Mouse (Mus musculus) limb, embryonic 12.5 days (tissue): Measurements from ENCODE around the gene Svbp. TPM values are rescaled to one million over a fixed set of nuclear protein-coding genes. Genes with fewer than 3 reads are reported as not detected.

Source experiments
- ATAC-seq: fragments of 200-750 bp; cut with Nextera tagmentation; 2 replicates; pipeline ENCODE4 v1.8.0; 2017; ENCODE audit warnings: low read depth, moderate TSS enrichment; ENCODE audit not compliant: insufficient number of reproducible peaks, insufficient read depth, low FRiP score, low TSS enrichment
- H3K27ac ChIP-seq: fragments of 300-500 bp; sonication (generic); 2 replicates; pipeline ENCODE4 v1.5.1; 2016; ENCODE audit warnings: mild to moderate bottlenecking, moderate library complexity
- H3K27me3 ChIP-seq: fragments of 300-500 bp; sonication (generic); 2 replicates; pipeline ENCODE4 v1.6.1; 2016; ENCODE audit warnings: mild to moderate bottlenecking, moderate library complexity
- H3K36me3 ChIP-seq: fragments of 300-500 bp; sonication (generic); 2 replicates; pipeline ENCODE4 v1.6.1; 2016; ENCODE audit warnings: mild to moderate bottlenecking, moderate library complexity
- H3K4me1 ChIP-seq: fragments of 300-500 bp; sonication (generic); replicated peaks from 2 replicates; pipeline ENCODE4 v1.6.1; 2016
- H3K4me2 ChIP-seq: fragments of 300-500 bp; sonication (generic); 2 replicates; pipeline ENCODE4 v1.6.1; 2016; ENCODE audit warnings: mild to moderate bottlenecking, moderate library complexity
- H3K4me3 ChIP-seq: fragments of 300-500 bp; sonication (generic); replicated peaks from 2 replicates; pipeline ENCODE4 v1.5.1; 2016; ENCODE audit warnings: mild to moderate bottlenecking
- H3K9ac ChIP-seq: fragments of 300-500 bp; sonication (generic); replicated peaks from 2 replicates; pipeline ENCODE4 v1.6.1; 2016; ENCODE audit warnings: mild to moderate bottlenecking, moderate library complexity
- H3K9me3 ChIP-seq: fragments of 300-500 bp; sonication (generic); 2 replicates; pipeline ENCODE4 v1.6.1; 2016; ENCODE audit warnings: mild to moderate bottlenecking, moderate library complexity
- WGBS: fragments of 180-500 bp; shearing (Covaris S2); methylation state at CpG from one replicate; pipeline ENCODE4 v1.1.7; 2016; 5-methylcytosine and 5-hydroxymethylcytosine counted together
- polyA plus RNA-seq: library from polyadenylated mRNA; unstranded; fragments of >200 nt; fragmentation: Nextera tagmentation; extraction: Ambion mirVana; gene quantifications from 2 replicates; pipeline ENCODE4 v1.2.1, GENCODE M21; 2016

The Svbp gene
- polyA plus RNA-seq, 1 experiment from 2014 or later, result 182 TPM

DNA sequence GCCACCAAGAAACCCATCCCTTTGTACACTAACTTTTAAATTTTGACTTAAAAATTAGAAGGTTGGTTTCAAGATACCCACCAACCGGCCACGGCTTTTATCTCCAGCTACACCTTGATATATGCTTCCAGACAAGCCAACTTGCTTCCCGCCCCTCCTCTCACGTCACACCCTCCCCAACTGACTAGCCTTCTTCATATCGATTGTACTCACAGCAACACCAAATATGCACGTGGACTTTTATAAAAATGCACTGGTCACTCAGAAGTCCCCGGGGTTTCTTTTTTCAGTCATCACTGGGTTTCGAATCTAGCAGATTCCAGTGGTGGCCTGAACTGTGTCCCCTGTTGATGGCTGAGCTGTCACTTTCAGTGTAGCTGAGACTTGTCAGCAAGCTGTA is 4.5 kb upstream of the Svbp start:
- Histone ChIP-seq H3K27ac (no peak overlapping the region), H3K4me2 (no peak overlapping the region)

DNA sequence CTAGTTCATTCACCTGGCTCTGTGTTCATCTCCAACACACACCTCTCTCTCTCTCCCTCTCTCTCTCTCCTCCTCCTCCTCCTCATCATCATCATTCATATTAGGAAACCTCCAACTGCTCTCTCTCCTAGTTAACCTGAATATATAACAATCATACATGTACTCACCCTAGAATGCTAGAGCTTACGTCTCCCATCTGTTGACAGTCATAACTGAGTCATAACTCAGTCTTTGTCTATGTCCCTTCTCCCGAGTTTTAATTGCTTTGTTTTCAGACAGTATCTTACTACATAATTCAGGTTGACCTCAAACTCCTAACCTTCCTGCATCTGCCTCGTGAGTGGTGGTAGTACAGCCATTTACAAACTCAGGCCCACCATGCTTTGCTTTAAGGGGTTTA is 3.8 kb upstream of the Svbp start:
- Histone ChIP-seq H3K36me3 (no peaks in the 10 kb centered on the region), H3K4me1 (peaks cover 4% of the 10 kb centered on the region), H3K9ac (no peak overlapping the region), H3K27me3 (peaks cover 3% of the 10 kb centered on the region; the same call in 1 of the 2 replicates), H3K9me3 (no peaks in the 10 kb centered on the region), H3K4me3 (no peak overlapping the region), H3K4me2 (no peak overlapping the region), H3K27ac (no peak overlapping the region)
- 59% methylated on average over 3 of the region's 3 CpGs for WGBS
- no peak for ATAC-seq

More for the DNA sequence above, 4.5 kb upstream of the Svbp start:
- Histone ChIP-seq H3K9ac (no peak overlapping the region), H3K9me3 (no peaks in the 10 kb centered on the region), H3K4me3 (no peak overlapping the region), H3K36me3 (no peaks in the 10 kb centered on the region), H3K27me3 (peaks cover 3% of the 10 kb centered on the region; the same call in 1 of the 2 replicates), H3K4me1 (no peaks in the 10 kb centered on the region)
- no peak for ATAC-seq
- 82% methylated on average over 8 of the region's 8 CpGs for WGBS

DNA sequence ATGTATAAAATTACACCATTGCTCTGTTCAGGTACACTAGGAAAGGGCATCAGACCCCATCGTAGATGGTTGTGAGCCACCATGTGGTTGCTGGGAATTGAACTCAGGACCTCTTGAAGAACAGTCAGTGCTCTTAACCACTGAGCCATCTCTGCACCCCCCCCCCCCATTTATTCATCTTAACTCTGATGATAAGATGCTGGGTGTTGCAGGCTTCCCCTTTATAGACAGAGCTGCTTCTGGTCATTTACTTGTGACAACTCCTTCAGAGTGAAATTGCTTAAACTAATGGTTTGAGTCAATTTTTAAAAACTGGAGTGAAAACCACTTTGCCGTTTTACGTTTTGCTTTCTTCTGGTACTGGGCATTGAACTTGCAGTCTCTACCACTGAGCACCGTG is 2.3 kb upstream of the Svbp start:
- H3K9ac ChIP-seq, result no peak overlapping the region
- H3K36me3 ChIP-seq, result peaks cover 8% of the 10 kb centered on the region; the same call in 1 of the 2 replicates
- 88% methylated on average over 4 of the region's 4 CpGs for WGBS
- H3K9me3 ChIP-seq, result no peaks in the 10 kb centered on the region
- H3K4me2 ChIP-seq, result no peak overlapping the region
- H3K27me3 ChIP-seq, result no peaks in the 10 kb centered on the region
- peaks cover 18% of the 10 kb centered on the region for H3K4me1 ChIP-seq
- H3K27ac ChIP-seq, result no peak overlapping the region
- H3K4me3 ChIP-seq, result no peak overlapping the region
- ATAC-seq, result no peak

DNA sequence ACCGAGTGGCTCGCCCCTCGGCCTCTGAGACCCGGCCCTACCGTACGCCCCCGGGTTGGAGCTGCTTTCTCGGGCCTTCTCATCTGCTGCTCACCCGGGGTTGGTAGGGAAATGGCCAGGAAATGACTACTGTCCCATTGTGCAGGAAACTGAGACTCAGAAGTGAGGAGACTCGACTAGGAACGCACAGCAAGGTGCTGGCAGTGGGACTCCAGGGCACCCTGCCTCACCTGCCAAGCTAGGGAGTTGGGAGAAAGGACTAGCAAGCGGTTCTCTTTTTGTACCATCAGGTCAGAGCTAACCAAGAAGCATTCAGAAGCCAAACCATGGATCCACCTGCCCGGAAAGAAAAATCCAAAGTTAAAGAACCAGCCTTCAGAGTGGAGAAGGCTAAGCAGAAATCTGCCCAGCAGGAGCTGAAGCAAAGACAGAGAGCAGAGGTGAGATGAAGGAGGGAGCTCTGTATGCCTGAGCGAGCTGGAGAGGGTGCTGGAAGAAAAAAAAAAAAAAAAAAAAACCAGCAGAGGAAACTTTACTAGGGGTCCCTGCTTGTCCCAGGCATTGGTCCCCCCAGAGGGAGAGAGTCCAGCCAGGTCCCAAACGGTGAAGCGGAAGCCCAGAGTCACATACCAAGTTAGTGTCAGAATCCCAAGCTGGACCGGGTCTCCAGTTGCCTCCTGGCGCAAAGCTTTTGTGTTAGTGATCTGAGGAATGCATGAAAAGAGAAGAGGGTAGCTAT is 645 bp downstream of the Svbp start:
- ATAC-seq, result no peak; the same call in none of the 2 replicates
- Histone ChIP-seq H3K27ac (peak overlapping the region; percentile 82), H3K4me1 (peaks cover 20% of the 10 kb centered on the region), H3K36me3 (peaks cover 25% of the 10 kb centered on the region; the same call in 1 of the 2 replicates), H3K4me3 (peak overlapping the region; percentile 74), H3K27me3 (no peaks in the 10 kb centered on the region), H3K4me2 (peak overlapping the region; percentile 69), H3K9me3 (no peaks in the 10 kb centered on the region), H3K9ac (peak overlapping the region; percentile 85)
- WGBS, result 14% methylated on average over 17 of the region's 18 CpGs

DNA sequence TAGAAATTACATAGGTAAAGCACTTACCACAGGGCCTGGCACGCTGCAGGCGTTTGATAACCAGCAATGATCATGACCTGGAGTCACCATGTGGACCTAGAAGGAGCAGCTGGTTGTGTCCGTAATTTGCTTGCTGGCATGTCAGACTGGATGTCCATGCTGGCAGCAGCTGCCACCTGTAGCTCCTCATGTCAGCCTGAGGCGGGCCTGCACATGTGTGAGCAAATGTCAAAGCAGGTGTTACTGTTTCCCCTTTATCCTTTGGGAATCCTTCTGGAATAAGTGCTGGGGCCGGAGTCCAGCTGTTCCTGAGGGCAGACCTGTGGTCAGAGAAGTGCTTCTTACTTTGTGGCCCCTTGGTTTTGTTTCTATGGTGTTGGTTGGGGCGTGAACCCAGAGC is 3.0 kb downstream of the Svbp start:
- 78% methylated on average over 6 of the region's 6 CpGs for WGBS
- no peak overlapping the region for H3K27ac ChIP-seq
- no peaks in the 10 kb centered on the region for H3K27me3 ChIP-seq
- no peaks in the 10 kb centered on the region for H3K9me3 ChIP-seq
- no peak overlapping the region for H3K4me3 ChIP-seq
- H3K36me3 ChIP-seq, result peaks cover 38% of the 10 kb centered on the region
- no peak for ATAC-seq
- H3K9ac ChIP-seq, result no peak overlapping the region
- H3K4me1 ChIP-seq, result peaks cover 20% of the 10 kb centered on the region
- no peak overlapping the region for H3K4me2 ChIP-seq

DNA sequence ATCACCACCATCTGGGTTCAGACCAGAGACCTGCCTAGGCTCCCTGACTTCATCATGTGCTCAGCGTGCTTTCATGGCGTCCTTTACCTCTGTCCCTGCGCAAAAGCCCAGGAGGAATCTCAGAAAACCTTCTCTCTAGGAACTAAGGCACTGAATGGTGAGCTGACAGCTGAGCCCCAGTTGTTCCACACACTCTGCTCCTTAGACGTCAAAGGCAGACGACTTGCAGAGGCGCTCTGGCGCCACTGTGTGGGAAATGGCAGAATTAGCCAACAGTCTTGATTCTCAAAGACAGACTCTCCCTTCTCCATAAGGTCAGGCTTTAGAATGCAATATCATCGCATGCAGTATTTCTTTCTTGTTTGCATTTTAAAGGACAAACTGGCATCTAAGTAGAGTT is 9.6 kb downstream of the Svbp start:
- 0 out of 2 replicates have a peak, but pooled peaks cover 3% of the 10 kb centered on the region for H3K27me3 ChIP-seq
- no peak overlapping the region for H3K4me3 ChIP-seq
- 18% methylated on average over 8 of the region's 8 CpGs for WGBS
- H3K9ac ChIP-seq, result no peak overlapping the region
- H3K4me1 ChIP-seq, result no peaks in the 10 kb centered on the region
- H3K9me3 ChIP-seq, result no peaks in the 10 kb centered on the region
- peaks cover 21% of the 10 kb centered on the region for H3K36me3 ChIP-seq
- no peak overlapping the region for H3K4me2 ChIP-seq
- ATAC-seq, result no peak
- no peak overlapping the region for H3K27ac ChIP-seq

DNA sequence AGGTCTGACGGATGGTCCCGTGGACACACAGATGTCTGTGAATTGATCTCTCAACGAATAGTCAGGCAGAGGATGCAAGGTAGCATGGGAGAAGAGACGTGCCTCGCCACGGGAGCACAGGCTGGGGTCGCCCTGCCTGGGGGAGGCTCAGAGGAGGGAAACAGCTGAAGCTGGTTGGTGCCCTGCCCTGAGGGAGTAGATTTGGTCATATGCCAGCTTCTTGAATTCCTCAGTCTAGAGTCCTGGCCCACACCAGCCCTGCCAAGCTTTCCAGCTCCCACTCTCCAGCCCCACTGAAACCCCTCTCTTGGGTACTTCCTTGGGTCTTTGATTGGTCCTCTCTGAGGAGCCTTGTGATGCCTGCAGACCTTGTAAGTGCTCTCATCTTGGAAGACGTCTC is 21.6 kb downstream of the Svbp start:
- Histone ChIP-seq H3K36me3 (no peaks in the 10 kb centered on the region), H3K9ac (no peak overlapping the region), H3K4me2 (no peak overlapping the region), H3K27ac (no peak overlapping the region), H3K27me3 (no peaks in the 10 kb centered on the region), H3K9me3 (no peaks in the 10 kb centered on the region), H3K4me1 (0 out of 2 replicates have a peak, but pooled peaks cover 6% of the 10 kb centered on the region), H3K4me3 (no peak overlapping the region)
- 83% methylated on average over 8 of the region's 8 CpGs for WGBS
- ATAC-seq, result no peak

DNA sequence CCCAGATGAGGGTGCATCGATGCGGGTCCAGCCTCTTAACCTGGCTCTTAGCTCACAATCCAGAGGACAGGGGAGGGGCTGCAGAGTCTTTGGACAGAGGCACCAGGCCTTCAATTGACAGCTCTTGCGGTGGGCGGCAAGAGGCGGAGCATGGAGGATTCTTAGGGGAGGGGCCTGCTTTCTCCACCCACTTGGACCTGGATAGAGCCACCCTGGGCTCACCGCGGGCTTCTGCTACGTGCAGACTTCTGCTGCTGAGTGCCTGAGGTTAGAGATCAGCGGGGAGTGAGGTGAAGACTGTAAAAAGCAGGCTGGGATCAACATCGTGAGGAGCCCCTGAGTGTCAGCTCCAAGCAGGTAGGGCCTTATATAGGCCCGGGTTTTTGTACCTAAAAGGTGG is 23.1 kb downstream of the Svbp start, which contains the start of gene Tmem269:
TSS of gene Tmem269 (minus strand) at position 49 of the 400 bp plus-strand sequence.
- Histone ChIP-seq H3K4me3 (no peak within 1 kb of the TSS), H3K4me2 (no peak within 1 kb of the TSS), H3K27ac (no peak within 1 kb of the TSS), H3K4me1 (0 out of 2 replicates have a peak, but pooled peaks cover 6% of the 10 kb centered on the region), H3K9ac (no peak within 1 kb of the TSS), H3K9me3 (no peaks in the 10 kb centered on the region), H3K36me3 (peaks cover 3% of the 10 kb centered on the region), H3K27me3 (no peaks in the 10 kb centered on the region)
- 11% methylated on average over 11 of the region's 11 CpGs for whole genome bisulfite sequencing
- ATAC-seq, result no peak

DNA sequence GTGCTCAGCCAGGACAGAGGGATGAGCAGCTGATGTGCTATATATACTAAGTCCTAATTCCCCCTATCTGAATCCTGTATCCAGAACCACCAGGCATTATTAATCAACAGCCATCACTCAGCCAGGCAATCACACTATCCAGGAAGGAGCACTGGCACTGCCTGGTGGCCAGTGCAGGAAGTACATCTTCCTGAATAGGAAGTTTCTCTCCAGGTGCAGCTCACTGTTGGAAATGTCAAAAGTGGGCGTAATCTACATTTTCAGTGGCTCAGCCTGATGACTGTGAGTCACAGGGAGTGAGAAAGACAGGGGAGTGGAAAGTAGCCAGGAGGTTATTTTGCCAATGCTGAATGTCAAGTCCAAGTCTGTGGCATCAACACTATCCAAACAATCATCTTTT is 28.6 kb downstream of the Svbp start:
- Histone ChIP-seq H3K27me3 (no peaks in the 10 kb centered on the region), H3K4me2 (no peak overlapping the region), H3K36me3 (peaks cover 55% of the 10 kb centered on the region), H3K4me1 (no peaks in the 10 kb centered on the region), H3K27ac (no peak overlapping the region), H3K9me3 (no peaks in the 10 kb centered on the region), H3K9ac (no peak overlapping the region), H3K4me3 (no peak overlapping the region)
- ATAC-seq, result no peak
- 93% methylated on average over 1 of the region's 1 CpGs for WGBS

DNA sequence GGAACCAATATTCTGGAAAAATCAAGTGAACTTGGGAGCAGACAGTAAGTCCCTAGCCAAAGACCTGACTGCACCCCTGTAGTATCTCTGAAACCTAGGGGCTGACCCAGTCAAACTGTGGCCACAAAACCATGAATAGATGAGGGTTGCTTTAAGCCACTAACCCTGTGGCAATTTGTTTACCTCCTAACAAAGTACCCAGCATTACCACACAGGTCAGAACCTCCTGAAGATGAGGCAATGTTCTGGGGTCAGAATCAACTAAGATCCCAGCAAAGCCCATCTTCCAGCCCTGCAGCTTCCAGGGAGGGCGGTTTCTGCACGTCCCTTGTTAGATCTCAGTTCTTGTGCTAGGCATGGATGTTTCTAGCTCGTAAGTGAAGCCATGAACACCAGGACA is 29.4 kb downstream of the Svbp start:
- no peak for ATAC-seq
- Histone ChIP-seq H3K4me3 (no peak overlapping the region), H3K36me3 (peaks cover 57% of the 10 kb centered on the region), H3K27ac (no peak overlapping the region), H3K9me3 (no peaks in the 10 kb centered on the region), H3K4me2 (no peak overlapping the region), H3K27me3 (no peaks in the 10 kb centered on the region), H3K9ac (no peak overlapping the region), H3K4me1 (no peaks in the 10 kb centered on the region)
- 92% methylated on average over 3 of the region's 3 CpGs for WGBS

DNA sequence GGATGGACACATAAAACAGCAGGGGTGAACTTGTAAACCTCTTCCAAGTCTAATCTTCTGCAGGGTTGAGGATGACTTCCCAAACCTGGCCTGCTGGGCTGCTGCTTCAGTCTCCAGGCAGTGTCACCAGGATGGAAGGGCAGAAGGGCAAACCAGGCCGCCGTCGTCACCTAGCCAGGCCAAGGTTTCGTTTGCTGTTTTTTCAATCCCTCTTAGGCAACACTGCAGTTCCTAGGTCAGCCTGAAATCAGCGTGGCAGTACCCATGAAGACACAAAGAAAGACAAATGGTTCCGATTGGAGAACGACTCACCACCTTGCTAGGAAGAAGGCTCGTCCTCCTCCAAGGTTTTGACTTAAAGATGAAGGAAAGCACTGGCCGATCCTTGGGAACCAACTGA is 30.6 kb downstream of the Svbp start:
- Histone ChIP-seq H3K9ac (no peak overlapping the region), H3K27me3 (no peaks in the 10 kb centered on the region), H3K27ac (no peak overlapping the region), H3K9me3 (no peaks in the 10 kb centered on the region), H3K4me1 (no peaks in the 10 kb centered on the region), H3K36me3 (peaks cover 60% of the 10 kb centered on the region), H3K4me2 (no peak overlapping the region), H3K4me3 (no peak overlapping the region)
- 88% methylated on average over 9 of the region's 9 CpGs for WGBS
- ATAC-seq, result no peak

DNA sequence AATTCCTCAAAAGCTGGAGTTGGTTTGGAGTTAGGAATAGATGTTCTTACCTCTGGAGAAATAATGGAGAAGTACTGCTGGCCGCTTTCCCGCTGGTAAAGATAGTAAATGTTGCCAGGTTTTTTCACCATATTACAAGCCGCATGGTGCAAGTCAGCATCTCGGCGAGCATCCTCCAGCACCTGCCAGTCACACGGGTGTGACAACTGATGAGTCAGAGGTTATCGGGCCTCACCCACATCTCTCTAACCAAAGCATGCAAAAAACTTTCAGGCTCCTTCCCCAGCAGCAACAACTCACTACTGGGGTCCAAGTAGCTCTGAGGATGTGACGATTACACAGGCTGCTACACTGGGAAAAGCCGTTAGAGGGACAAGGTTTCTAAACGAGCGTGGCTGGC is 31.6 kb downstream of the Svbp start:
- no peak overlapping the region for H3K27ac ChIP-seq
- H3K36me3 ChIP-seq, result peaks cover 60% of the 10 kb centered on the region
- WGBS, result 92% methylated on average over 11 of the region's 11 CpGs
- no peak overlapping the region for H3K4me2 ChIP-seq
- peaks cover 5% of the 10 kb centered on the region for H3K4me1 ChIP-seq
- H3K9ac ChIP-seq, result no peak overlapping the region
- no peak overlapping the region for H3K4me3 ChIP-seq
- ATAC-seq, result no peak
- H3K9me3 ChIP-seq, result no peaks in the 10 kb centered on the region
- no peaks in the 10 kb centered on the region for H3K27me3 ChIP-seq
